Mouse (Mus musculus): ENCODE measurements around the gene Gcc2.
"Not testable (repeated sequence)": the region's sequence is repeated elsewhere in the genome, so short reads cannot be mapped to it uniquely, and the experiment has no call there.

The Gcc2 gene

GRCm38 (mm10) chr10:58231779-58232640 lies 23.3 kb upstream of the Gcc2 start:
- peak; percentile 51 for DNase-seq (ENCODE audit: low read depth, low spot score)

- DNase-seq (ENCODE audit: low read depth, low spot score) = not testable (repeated sequence)
Measured at GRCm38 (mm10) chr10:58232641-58232969, 22.7 kb upstream of the Gcc2 start, which contains the start of gene Duxf3. Duxf3 (minus strand) TSS chr10:58232675.

- not testable (repeated sequence) for DNase-seq (ENCODE audit: low read depth, low spot score)
Measured at GRCm38 (mm10) chr10:58233054-58233739, 22.1 kb upstream of the Gcc2 start.

GRCm38 (mm10) chr10:58233740-58234121 lies 21.6 kb upstream of the Gcc2 start:
- DNase-seq (ENCODE audit: low read depth, low spot score) = not testable (repeated sequence)

- DNase-seq (ENCODE audit: low read depth, low spot score) = not testable (repeated sequence)
Measured at GRCm38 (mm10) chr10:58234985-58235384, 20.3 kb upstream of the Gcc2 start.

GRCm38 (mm10) chr10:58236613-58237012 lies 18.7 kb upstream of the Gcc2 start, which contains the start of gene Gm4981:
Gm4981 (minus strand) TSS chr10:58236701.
- DNase-seq (ENCODE audit: low read depth, low spot score) = no peak

- DNase-seq (ENCODE audit: low read depth, low spot score) = not testable (repeated sequence)
Measured at GRCm38 (mm10) chr10:58238984-58239740, 16.1 kb upstream of the Gcc2 start.

- DNase-seq (ENCODE audit: low read depth, low spot score) = no peak
Measured at GRCm38 (mm10) chr10:58249535-58249934, 5.8 kb upstream of the Gcc2 start.

GRCm38 (mm10) chr10:58254635-58255175 lies 592 bp upstream of the Gcc2 start:
- no peak for DNase-seq (ENCODE audit: low read depth, low spot score)

GRCm38 (mm10) chr10:58255954-58256353 lies 657 bp downstream of the Gcc2 start:
- no peak for DNase-seq (ENCODE audit: low read depth, low spot score)

- DNase-seq (ENCODE audit: low read depth, low spot score) = no peak
Measured at GRCm38 (mm10) chr10:58258466-58258865, 3.2 kb downstream of the Gcc2 start.

GRCm38 (mm10) chr10:58282238-58282637 lies 26.9 kb downstream of the Gcc2 start:
- DNase-seq (ENCODE audit: low read depth, low spot score) = no peak

- no peak for DNase-seq (ENCODE audit: low read depth, low spot score)
Measured at GRCm38 (mm10) chr10:58290742-58291141, 35.4 kb downstream of the Gcc2 start.

GRCm38 (mm10) chr10:58294246-58294645 lies 38.9 kb downstream of the Gcc2 start:
- no peak for DNase-seq (ENCODE audit: low read depth, low spot score)

GRCm38 (mm10) chr10:58295605-58296004 lies 40.3 kb downstream of the Gcc2 start:
- DNase-seq (ENCODE audit: low read depth, low spot score) = no peak

GRCm38 (mm10) chr10:58304996-58305395 lies 49.7 kb downstream of the Gcc2 start:
- no peak for DNase-seq (ENCODE audit: low read depth, low spot score)

GRCm38 (mm10) chr10:58306897-58307296 lies 51.6 kb downstream of the Gcc2 start:
- no peak for DNase-seq (ENCODE audit: low read depth, low spot score)

GRCm38 (mm10) chr10:58310791-58311190 lies 55.5 kb downstream of the Gcc2 start:
- DNase-seq (ENCODE audit: low read depth, low spot score) = no peak

- no peak for DNase-seq (ENCODE audit: low read depth, low spot score)
Measured at GRCm38 (mm10) chr10:58312887-58313286, 57.6 kb downstream of the Gcc2 start.

GRCm38 (mm10) chr10:58320881-58321280 lies 65.6 kb downstream of the Gcc2 start:
- no peak for DNase-seq (ENCODE audit: low read depth, low spot score)

GRCm38 (mm10) chr10:58322361-58323027 lies 67.2 kb downstream of the Gcc2 start:
- no peak for DNase-seq (ENCODE audit: low read depth, low spot score)
